Mouse (Mus musculus) gastrocnemius, postnatal 25 days (tissue): ENCODE results near the gene Gm6460. TPM values are rescaled to one million over a fixed set of nuclear protein-coding genes. Genes with fewer than 3 reads are reported as not detected.
"Not testable (repeated sequence)": the region's sequence is repeated elsewhere in the genome, so short reads cannot be mapped to it uniquely, and the experiment has no call there.

ENCODE experiments used
- DNase-seq: peaks from one replicate; pipeline ENCODE4 v3.0.0; 2022
- long read RNA-seq, 2 experiments: library from polyadenylated mRNA; stranded (forward); transcript quantifications; one replicate each; pipeline ENCODE4 v2.0.0; 2021
- total RNA-seq, 2 experiments: library from RNA; stranded (reverse); gene quantifications; 1 replicate in 1 of 2; 2 replicates in 1 of 2; pipeline ENCODE4 v1.2.3; 2021

Gm6460 gene
- not detected for total RNA-seq
- long read RNA-seq, experiment 1: 0 reads
- long read RNA-seq, experiment 2: 0 reads

DNA sequence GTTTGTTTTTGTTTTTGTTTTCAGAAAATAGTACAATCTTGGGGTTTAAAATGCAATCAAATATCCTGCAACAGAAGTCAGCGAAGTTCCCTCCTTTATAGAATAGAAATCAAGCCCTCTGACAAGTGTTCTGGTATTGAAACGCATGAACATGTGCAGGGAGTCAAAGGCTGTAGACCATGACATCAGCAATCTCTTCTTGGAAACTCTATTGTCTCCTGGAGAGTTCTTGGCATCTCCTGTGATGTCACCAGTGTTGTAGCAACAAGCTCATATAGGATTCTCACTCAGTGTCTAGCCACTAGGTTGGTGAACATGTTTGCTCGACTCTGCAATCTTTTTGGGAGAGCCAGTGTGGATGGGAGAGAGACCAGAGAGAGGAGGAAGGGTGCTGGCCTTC is at the start of gene Gm6460:
Gene Gm6460, plus strand, starts transcription at position 301 of the 400 bp plus-strand sequence.
- not testable (repeated sequence) for DNase-seq

Other genes starting within 250 kb of the Gm6460 start
- gene Gm8897, start 178.5 kb upstream of the Gm6460 start, total RNA-seq: not detected
- gene Gm8906, start 92.2 kb upstream of the Gm6460 start, total RNA-seq: not detected
- gene Gm8922, start 87.0 kb downstream of the Gm6460 start, total RNA-seq: not detected
- not detected for gene Gm8926, start 175.6 kb downstream of the Gm6460 start, total RNA-seq